Mouse (Mus musculus) frontal cortex, adult (tissue): Measurements from ENCODE around the gene Ppcs.

Source experiments
- ATAC-seq: cut with Nextera tagmentation; 2 replicates; pipeline ENCODE4 v1.9.2; 2017; ENCODE audit warnings: mild to moderate bottlenecking, moderate library complexity, mixed read lengths; ENCODE audit not compliant: low TSS enrichment

The Ppcs gene

DNA sequence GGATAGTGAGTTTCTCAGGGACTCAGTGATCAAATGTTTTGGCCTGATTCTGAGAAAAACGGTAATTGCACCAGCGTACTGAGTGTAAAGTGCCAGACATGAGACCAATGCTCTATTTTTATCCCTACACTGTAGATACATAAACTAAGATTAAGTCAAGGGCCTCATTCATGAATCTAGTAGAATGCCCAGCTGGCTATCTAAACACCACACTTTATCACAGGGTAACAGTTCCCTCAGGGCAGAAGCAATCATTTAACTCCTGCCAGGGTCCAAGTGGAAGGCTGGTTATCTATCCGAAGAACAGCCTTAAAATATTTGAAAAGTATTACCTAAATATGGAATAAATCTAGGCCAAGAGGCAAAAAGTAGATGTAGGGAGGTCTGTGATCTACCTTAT, 4.3 kb downstream of the Ppcs start:
- ATAC-seq = no peak

DNA sequence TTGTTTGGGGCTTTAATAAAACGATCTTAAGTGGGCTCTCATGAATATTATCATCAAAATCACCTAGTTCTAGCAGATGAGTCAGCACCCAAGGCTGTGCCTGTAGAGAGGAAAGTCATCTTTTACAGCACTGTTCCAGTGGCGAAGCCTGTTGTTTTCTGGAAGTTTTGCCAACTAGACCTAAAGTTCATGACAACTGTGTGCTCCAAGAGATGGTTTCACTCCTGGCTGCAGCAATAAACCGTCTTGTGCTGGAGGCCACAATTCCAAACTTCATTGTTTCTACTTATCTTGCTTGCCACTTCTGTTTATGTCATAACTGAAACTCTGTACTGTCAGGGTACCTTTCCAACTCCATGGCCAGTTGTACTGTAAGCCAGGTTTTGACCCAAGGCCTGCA, 5.0 kb downstream of the Ppcs start:
- ATAC-seq = no peak

GRCm38 (mm10) chr4:119415072-119415753, 7.0 kb downstream of the Ppcs start, which contains the start of gene Ccdc30:
Gene Ccdc30, minus strand, starts transcription at chr4:119415521.
- peak; percentile 100 for ATAC-seq

- ATAC-seq = no peak
Observed at GRCm38 (mm10) chr4:119412791-119413190, 9.4 kb downstream of the Ppcs start.

DNA sequence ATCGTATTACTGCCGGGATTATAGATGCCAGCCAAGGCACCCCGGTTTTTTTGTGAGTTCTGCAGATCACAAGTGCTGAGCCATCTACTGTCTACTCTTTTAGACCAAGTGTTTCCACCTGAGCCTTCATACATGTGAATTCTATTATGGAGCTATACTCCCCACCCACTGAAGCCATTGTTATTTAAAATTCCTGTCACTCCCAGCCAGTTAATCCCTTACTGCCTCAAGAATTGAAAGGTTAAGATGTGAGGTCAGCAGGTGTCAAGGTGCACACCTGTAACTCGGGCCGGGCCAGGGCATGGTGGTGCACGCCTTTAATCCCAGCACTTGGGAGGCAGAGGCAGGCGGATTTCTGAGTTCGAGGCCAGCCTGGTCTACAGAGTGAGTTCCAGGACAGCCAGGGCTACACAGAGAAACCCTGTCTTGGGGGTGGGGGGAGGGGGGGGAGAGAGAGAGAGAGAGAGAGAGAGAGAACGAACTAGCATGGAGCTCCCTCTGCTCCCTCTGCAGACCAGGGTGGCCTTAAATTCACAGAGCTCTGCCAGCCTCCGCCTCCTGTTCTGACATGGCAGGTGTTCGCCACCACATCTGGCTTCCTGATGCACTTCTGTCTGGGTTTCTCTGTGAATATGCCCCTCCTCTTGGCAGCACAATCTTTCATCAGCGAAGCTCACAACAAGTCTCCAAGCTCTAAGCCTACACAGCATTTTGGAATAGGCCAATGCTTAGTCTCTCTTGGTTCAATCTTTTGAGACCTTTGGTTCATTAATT, 10.2 kb downstream of the Ppcs start:
- ATAC-seq = no peak

- ATAC-seq = no peak
Observed at GRCm38 (mm10) chr4:119403431-119403830, 18.8 kb downstream of the Ppcs start.

GRCm38 (mm10) chr4:119400896-119401295, 21.3 kb downstream of the Ppcs start:
- ATAC-seq = no peak

GRCm38 (mm10) chr4:119398751-119399150, 23.5 kb downstream of the Ppcs start:
- no peak for ATAC-seq

- no peak for ATAC-seq
Observed at GRCm38 (mm10) chr4:119390369-119390768, 31.9 kb downstream of the Ppcs start.

- no peak for ATAC-seq
Observed at GRCm38 (mm10) chr4:119389184-119389583, 33.0 kb downstream of the Ppcs start.

DNA sequence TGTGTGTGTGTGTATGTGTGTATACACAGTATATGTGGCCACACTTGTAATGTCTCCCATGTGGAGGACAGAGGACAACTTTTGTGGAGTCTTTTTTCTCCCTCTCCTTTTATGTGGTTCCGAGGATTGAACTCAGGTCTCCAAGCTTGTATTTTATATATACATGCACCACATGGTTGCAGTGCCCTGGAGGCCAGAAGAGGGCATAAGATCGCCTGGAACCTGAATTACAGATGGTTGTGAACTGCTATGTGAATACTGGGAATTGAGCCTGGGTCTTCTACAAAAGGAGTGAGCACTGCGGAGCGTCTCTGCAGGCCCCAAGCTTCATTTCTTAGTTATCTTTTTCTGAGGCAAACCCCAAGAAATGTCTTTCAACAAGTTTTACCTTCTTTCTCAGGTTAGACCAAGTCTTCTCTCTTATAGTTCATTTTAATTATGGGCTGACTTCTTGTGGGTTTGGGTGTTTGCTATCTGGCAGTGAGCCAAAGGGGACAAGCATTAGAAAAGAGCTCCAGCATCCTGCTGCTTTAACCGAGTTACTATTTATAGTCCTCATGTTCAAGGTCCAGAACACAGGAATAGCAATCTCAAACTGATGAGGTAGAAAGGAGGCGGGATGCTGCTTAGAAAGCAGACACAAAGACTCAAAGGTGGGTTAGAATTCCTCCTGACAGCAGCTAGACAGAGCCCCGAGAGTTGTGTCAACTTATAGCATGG, 40.6 kb downstream of the Ppcs start:
- ATAC-seq = no peak

DNA sequence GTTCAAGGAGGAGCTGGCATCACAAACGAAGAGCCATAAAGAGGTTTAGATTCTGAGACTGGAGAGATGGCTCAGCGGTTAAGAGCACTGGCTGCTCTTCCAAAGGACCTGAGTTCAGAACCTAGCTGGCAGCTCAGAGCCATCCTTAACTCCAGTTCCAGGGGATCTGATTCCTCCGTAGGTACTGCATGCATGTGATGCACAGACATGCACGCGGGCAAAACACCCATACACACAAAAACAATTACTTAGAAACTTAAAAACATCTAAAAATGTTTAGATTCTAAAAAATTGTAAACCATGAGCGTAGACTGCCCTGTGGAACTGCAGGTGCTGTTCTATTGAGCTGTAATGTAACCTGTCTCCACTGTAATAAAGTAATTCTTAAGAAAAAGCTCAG, 52.8 kb downstream of the Ppcs start:
- no peak for ATAC-seq
